Comparison of ENCODE assay signal across 8 mouse cellular contexts in the genomic region with DNA sequence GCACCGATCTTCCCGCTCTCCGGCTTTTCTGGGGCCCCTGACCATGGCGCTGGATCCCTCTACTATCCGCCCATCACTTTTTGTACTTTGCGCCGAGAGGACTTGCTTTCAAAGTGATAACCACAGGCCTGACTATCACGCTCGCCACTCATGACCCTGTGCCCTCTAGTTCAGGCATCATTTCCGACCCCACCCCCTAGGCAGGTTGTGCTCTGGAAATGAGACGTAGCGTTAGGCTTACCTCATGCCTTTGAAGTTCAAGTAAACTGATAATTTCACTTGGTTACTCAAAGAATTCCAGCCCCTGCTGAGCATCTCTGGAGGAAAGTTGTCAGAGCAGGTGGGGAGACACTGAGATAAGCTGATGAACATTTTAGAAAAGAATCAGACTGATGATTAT. TPM values are rescaled to one million over a fixed set of nuclear protein-coding genes. Genes with fewer than 3 reads are reported as not detected.
A peak's percentile ranks its signal among the peaks of the same experiment; 100 is the strongest.
DNase-seq lines count a peak whose midpoint lies in the region; ATAC-seq and TF ChIP-seq lines count a peak whose summit lies in the region.

No protein-coding gene starts in this region.

- H3K36me3 ChIP-seq in lung, embryonic 14.5 days (ENCODE audit: insufficient read depth) = no peaks in the 10 kb centered on the region
- H3K36me3 ChIP-seq in erythroblast, embryonic 14.5 days (ENCODE audit: control insufficient read depth) = peaks cover 10% of the 10 kb centered on the region

- H3K4me3 ChIP-seq in lung, embryonic 14.5 days (ENCODE audit: low read depth, low read length) = peak overlapping the region; percentile 61
- peak overlapping the region; percentile 78 for H3K4me3 ChIP-seq in erythroblast, embryonic 14.5 days (replicated peaks)

- no peak for DNase-seq in lung, embryonic 14.5 days
- no peak for DNase-seq in lung, postnatal 10 days
- peak; percentile 43 to 48 for DNase-seq in kidney, adult 8-10 months
- DNase-seq in thymus, postnatal 0 days (ENCODE audit: low spot score) = peak; percentile 36
- DNase-seq in cerebellum, postnatal 10 days = no peak
- DNase-seq in frontal cortex, postnatal 14 days (ENCODE audit: low spot score in 2 of 2) = no peak

- WGBS in lung, embryonic 14.5 days = under 1% methylated on average over 12 of the region's 12 CpGs

- H3K27me3 ChIP-seq in lung, embryonic 14.5 days (ENCODE audit: insufficient read depth, low read length) = no peaks in the 10 kb centered on the region
- no peaks in the 10 kb centered on the region for H3K27me3 ChIP-seq in erythroblast, embryonic 14.5 days (ENCODE audit: control insufficient read depth)

- H3K4me1 ChIP-seq in lung, embryonic 14.5 days (ENCODE audit: insufficient read depth) = no peaks in the 10 kb centered on the region
- peaks cover 35% of the 10 kb centered on the region for H3K4me1 ChIP-seq in erythroblast, embryonic 14.5 days (ENCODE audit: control insufficient read depth)

- H3K9ac ChIP-seq in lung, embryonic 14.5 days = peak overlapping the region; percentile 69

- no peak overlapping the region for H3K27ac ChIP-seq in lung, embryonic 14.5 days (ENCODE audit: low read depth)

- no peaks in the 10 kb centered on the region for H3K9me3 ChIP-seq in lung, embryonic 14.5 days (ENCODE audit: low read depth, low read length)
- no peaks in the 10 kb centered on the region for H3K9me3 ChIP-seq in erythroblast, embryonic 14.5 days (ENCODE audit: control insufficient read depth, low read length)

- ATAC-seq in lung, embryonic 14.5 days (ENCODE audit: insufficient read depth) = no peak
- ATAC-seq in megakaryocyte, adult 5-6 weeks (ENCODE audit: poor library complexity, severe bottlenecking) = 0 out of 2 replicates have a peak, but pooled peaks have one; percentile 13

- peak overlapping the region; percentile 97 for H3K4me2 ChIP-seq in lung, embryonic 14.5 days

- no peak for TF ChIP-seq CTCF in lung, embryonic 14.5 days (IDR thresholded peaks at IDR 0.05; ENCODE audit: low read depth)

RNA-seq across cellular contexts. Expression of a gene that starts 0.6 kb away (rescaled TPM):
- polyA plus RNA-seq in lung, embryonic 14.5 days (2014; fragmentation: Nextera tagmentation; extraction: Ambion mirVana) = 0.93 and 1.3 TPM in 2 replicates
- 0.03 and 0.05 TPM in 2 replicates for polyA plus RNA-seq in erythroblast, embryonic 14.5 days (2012)
- 1.1 and 1.6 TPM in 2 replicates for total RNA-seq in megakaryocyte, adult 5-6 weeks (2015)
- total RNA-seq in megakaryocyte, adult 5-6 weeks (2017) = 1.1 and 2.2 TPM in 2 replicates
- polyA plus RNA-seq in thymus, postnatal 0 days (2015; fragmentation: Nextera tagmentation; extraction: Ambion mirVana) = 2.2 and 2.8 TPM in 2 replicates

RNA-seq across cellular contexts. Expression of a gene that starts 1.0 kb away (rescaled TPM):
- 11.4 and 12.7 TPM in 2 replicates for polyA plus RNA-seq in lung, embryonic 14.5 days (2014; fragmentation: Nextera tagmentation; extraction: Ambion mirVana)
- polyA plus RNA-seq in erythroblast, embryonic 14.5 days (2012) = 0.35 and 0.54 TPM in 2 replicates
- 18.4 and 19.3 TPM in 2 replicates for total RNA-seq in megakaryocyte, adult 5-6 weeks (2015)
- 21.0 and 23.3 TPM in 2 replicates for total RNA-seq in megakaryocyte, adult 5-6 weeks (2017)
- 13.2 and 13.9 TPM in 2 replicates for polyA plus RNA-seq in thymus, postnatal 0 days (2015; fragmentation: Nextera tagmentation; extraction: Ambion mirVana)

RNA-seq across cellular contexts. Expression of a gene that starts 23.0 kb away (rescaled TPM):
- polyA plus RNA-seq in lung, embryonic 14.5 days (2014; fragmentation: Nextera tagmentation; extraction: Ambion mirVana) = 252 and 263 TPM in 2 replicates
- 0.36 and 1.1 TPM in 2 replicates for polyA plus RNA-seq in erythroblast, embryonic 14.5 days (2012)
- 13.7 and 19.9 TPM in 2 replicates for total RNA-seq in megakaryocyte, adult 5-6 weeks (2015)
- total RNA-seq in megakaryocyte, adult 5-6 weeks (2017) = 16.8 and 18.5 TPM in 2 replicates
- polyA plus RNA-seq in thymus, postnatal 0 days (2015; fragmentation: Nextera tagmentation; extraction: Ambion mirVana) = 116 and 119 TPM in 2 replicates

RNA-seq across cellular contexts. Expression of a gene that starts 23.0 kb away (rescaled TPM):
- 118 and 135 TPM in 2 replicates for polyA plus RNA-seq in lung, embryonic 14.5 days (2014; fragmentation: Nextera tagmentation; extraction: Ambion mirVana)
- 19.4 and 20.4 TPM in 2 replicates for polyA plus RNA-seq in erythroblast, embryonic 14.5 days (2012)
- total RNA-seq in megakaryocyte, adult 5-6 weeks (2015) = 42.9 and 53.0 TPM in 2 replicates
- total RNA-seq in megakaryocyte, adult 5-6 weeks (2017) = 28.7 and 29.0 TPM in 2 replicates
- polyA plus RNA-seq in thymus, postnatal 0 days (2015; fragmentation: Nextera tagmentation; extraction: Ambion mirVana) = 156 and 166 TPM in 2 replicates

RNA-seq across cellular contexts. Expression of a gene that starts 34.2 kb away (rescaled TPM):
- not detected in 2 replicates for polyA plus RNA-seq in lung, embryonic 14.5 days (2014; fragmentation: Nextera tagmentation; extraction: Ambion mirVana)
- not detected in 2 replicates for polyA plus RNA-seq in erythroblast, embryonic 14.5 days (2012)
- total RNA-seq in megakaryocyte, adult 5-6 weeks (2015) = not detected in 2 replicates
- total RNA-seq in megakaryocyte, adult 5-6 weeks (2017) = not detected in 2 replicates
- polyA plus RNA-seq in thymus, postnatal 0 days (2015; fragmentation: Nextera tagmentation; extraction: Ambion mirVana) = not detected in 2 replicates

Comparison
In these comparisons a context has a peak if more than half of its experiments do, and no peak if none do; other contexts are left out.
1. DNase-seq: peak in kidney, adult 8-10 months (2 of 2) and thymus, postnatal 0 days (single experiment); none in lung, embryonic 14.5 days (single experiment), lung, postnatal 10 days (single experiment), cerebellum, postnatal 10 days (0 of 2) and frontal cortex, postnatal 14 days (0 of 2).
2. RNA of a gene that starts 23.0 kb away (polyA plus RNA-seq): 252 to 263 TPM in lung, embryonic 14.5 days and 116 to 119 TPM in thymus, postnatal 0 days; 0.36 to 1.1 TPM in erythroblast, embryonic 14.5 days; every median in the first group is over 10 times any median in the second.